Mouse (Mus musculus) intestine, embryonic 15.5 days (tissue): ENCODE data around the gene Gm37240. TPM values are rescaled to one million over a fixed set of nuclear protein-coding genes. Genes with fewer than 3 reads are reported as not detected.

Experiments
- ATAC-seq: fragments of 200-750 bp; cut with Nextera tagmentation; 2 replicates; pipeline ENCODE4 v1.8.0; 2017; ENCODE audit warnings: moderate TSS enrichment, moderate library complexity
- H3K27ac ChIP-seq: fragments of 300-500 bp; sonication (generic); 2 replicates; pipeline ENCODE4 v1.5.1; 2015; ENCODE audit warnings: mild to moderate bottlenecking, inconsistent platforms
- H3K27me3 ChIP-seq: fragments of 300-500 bp; sonication (generic); replicated peaks from 2 replicates; pipeline ENCODE4 v1.6.1; 2015; ENCODE audit warnings: inconsistent platforms
- H3K36me3 ChIP-seq: fragments of 300-500 bp; sonication (generic); 2 replicates; pipeline ENCODE4 v1.6.1; 2015; ENCODE audit warnings: inconsistent platforms
- H3K4me1 ChIP-seq: fragments of 300-500 bp; sonication (generic); replicated peaks from 2 replicates; pipeline ENCODE4 v1.6.1; 2015; ENCODE audit warnings: inconsistent platforms
- H3K4me2 ChIP-seq: fragments of 300-500 bp; sonication (generic); replicated peaks from 2 replicates; pipeline ENCODE4 v1.6.1; 2015; ENCODE audit warnings: mild to moderate bottlenecking, inconsistent platforms
- H3K4me3 ChIP-seq: fragments of 300-500 bp; sonication (generic); replicated peaks from 2 replicates; pipeline ENCODE4 v1.5.1; 2015; ENCODE audit warnings: inconsistent platforms
- H3K9ac ChIP-seq: fragments of 300-500 bp; sonication (generic); 2 replicates; pipeline ENCODE4 v1.6.1; 2015; ENCODE audit warnings: inconsistent platforms
- H3K9me3 ChIP-seq: fragments of 300-500 bp; sonication (generic); 2 replicates; pipeline ENCODE4 v1.6.1; 2016; ENCODE audit warnings: inconsistent platforms
- WGBS: fragments of 180-500 bp; shearing (Covaris S2); methylation state at CpG from one replicate; pipeline ENCODE4 v1.1.7; 2015; 5-methylcytosine and 5-hydroxymethylcytosine counted together
- polyA plus RNA-seq: library from polyadenylated mRNA; unstranded; fragments of >200 nt; fragmentation: Nextera tagmentation; extraction: Ambion mirVana; gene quantifications from 2 replicates; pipeline ENCODE4 v1.2.1, GENCODE M21; 2015

The Gm37240 gene
- polyA plus RNA-seq, 1 experiment from 2014 or later, result 6.5 TPM

- Histone ChIP-seq H3K27me3 (no peaks in the 10 kb centered on the region), H3K4me3 (no peak overlapping the region), H3K27ac (no peak overlapping the region), H3K9me3 (no peaks in the 10 kb centered on the region), H3K9ac (no peak overlapping the region), H3K36me3 (no peaks in the 10 kb centered on the region), H3K4me1 (no peaks in the 10 kb centered on the region), H3K4me2 (no peak overlapping the region)
- WGBS, result 74% methylated on average over 10 of the region's 10 CpGs
- no peak for ATAC-seq
Observed at GRCm38 (mm10) chr3:85661926-85662813, 225.1 kb downstream of the Gm37240 start.

- Histone ChIP-seq H3K36me3 (no peaks in the 10 kb centered on the region), H3K4me1 (no peaks in the 10 kb centered on the region), H3K9me3 (no peaks in the 10 kb centered on the region), H3K27me3 (no peaks in the 10 kb centered on the region), H3K4me2 (no peak overlapping the region), H3K4me3 (no peak overlapping the region), H3K9ac (no peak overlapping the region), H3K27ac (no peak overlapping the region)
- no peak for ATAC-seq
- WGBS, result 83% methylated on average over 7 of the region's 7 CpGs
Observed at GRCm38 (mm10) chr3:85659681-85660080, 227.6 kb downstream of the Gm37240 start.

- ATAC-seq, result no peak
- H3K4me2 ChIP-seq, result no peak overlapping the region
- no peaks in the 10 kb centered on the region for H3K27me3 ChIP-seq
- no peaks in the 10 kb centered on the region for H3K9me3 ChIP-seq
- H3K36me3 ChIP-seq, result no peaks in the 10 kb centered on the region
- 92% methylated on average over 3 of the region's 3 CpGs for WGBS
- no peak overlapping the region for H3K4me3 ChIP-seq
- H3K27ac ChIP-seq, result no peak overlapping the region
- no peak overlapping the region for H3K9ac ChIP-seq
- no peaks in the 10 kb centered on the region for H3K4me1 ChIP-seq
Observed at GRCm38 (mm10) chr3:85655538-85655937, 231.8 kb downstream of the Gm37240 start.

GRCm38 (mm10) chr3:85652727-85653665 is 234.3 kb downstream of the Gm37240 start:
- no peak for ATAC-seq
- H3K9me3 ChIP-seq, result no peaks in the 10 kb centered on the region
- WGBS, result 70% methylated on average over 4 of the region's 4 CpGs
- H3K4me1 ChIP-seq, result no peaks in the 10 kb centered on the region
- no peaks in the 10 kb centered on the region for H3K36me3 ChIP-seq
- no peaks in the 10 kb centered on the region for H3K27me3 ChIP-seq
- H3K27ac ChIP-seq, result no peak overlapping the region
- H3K4me2 ChIP-seq, result no peak overlapping the region
- no peak overlapping the region for H3K9ac ChIP-seq
- no peak overlapping the region for H3K4me3 ChIP-seq

- WGBS, result 93% methylated on average over 4 of the region's 4 CpGs
- no peak for ATAC-seq
- Histone ChIP-seq H3K9ac (no peak overlapping the region), H3K4me3 (no peak overlapping the region), H3K4me1 (no peaks in the 10 kb centered on the region), H3K36me3 (no peaks in the 10 kb centered on the region), H3K4me2 (no peak overlapping the region), H3K9me3 (no peaks in the 10 kb centered on the region), H3K27ac (no peak overlapping the region), H3K27me3 (no peaks in the 10 kb centered on the region)
Observed at GRCm38 (mm10) chr3:85649176-85649575, 238.1 kb downstream of the Gm37240 start.

GRCm38 (mm10) chr3:85645517-85646004 is 241.8 kb downstream of the Gm37240 start:
- Histone ChIP-seq H3K36me3 (no peaks in the 10 kb centered on the region), H3K4me2 (no peak overlapping the region), H3K9ac (no peak overlapping the region), H3K27ac (no peak overlapping the region), H3K9me3 (no peaks in the 10 kb centered on the region), H3K27me3 (no peaks in the 10 kb centered on the region), H3K4me3 (no peak overlapping the region), H3K4me1 (no peaks in the 10 kb centered on the region)
- WGBS, result 56% methylated on average over 7 of the region's 7 CpGs
- ATAC-seq, result no peak

- Histone ChIP-seq H3K4me3 (no peak overlapping the region), H3K27me3 (no peaks in the 10 kb centered on the region), H3K27ac (no peak overlapping the region), H3K36me3 (no peaks in the 10 kb centered on the region), H3K9ac (no peak overlapping the region), H3K4me2 (no peak overlapping the region), H3K4me1 (no peaks in the 10 kb centered on the region), H3K9me3 (no peaks in the 10 kb centered on the region)
- no peak for ATAC-seq
- WGBS, result 90% methylated on average over 3 of the region's 3 CpGs
Observed at GRCm38 (mm10) chr3:85644814-85645213, 242.5 kb downstream of the Gm37240 start.

GRCm38 (mm10) chr3:85641751-85642150 is 245.6 kb downstream of the Gm37240 start:
- Histone ChIP-seq H3K27ac (no peak overlapping the region), H3K4me1 (no peaks in the 10 kb centered on the region), H3K4me2 (no peak overlapping the region), H3K9me3 (no peaks in the 10 kb centered on the region), H3K36me3 (no peaks in the 10 kb centered on the region), H3K9ac (no peak overlapping the region), H3K4me3 (no peak overlapping the region), H3K27me3 (no peaks in the 10 kb centered on the region)
- 75% methylated on average over 3 of the region's 3 CpGs for WGBS
- ATAC-seq, result no peak

GRCm38 (mm10) chr3:85636716-85637447 is 250.4 kb downstream of the Gm37240 start:
- Histone ChIP-seq H3K4me3 (no peak overlapping the region), H3K4me1 (no peaks in the 10 kb centered on the region; the same call in 1 of the 2 replicates), H3K4me2 (no peak overlapping the region), H3K36me3 (no peaks in the 10 kb centered on the region), H3K9me3 (no peaks in the 10 kb centered on the region), H3K9ac (no peak overlapping the region), H3K27ac (peak overlapping the region; percentile 22; the same call in 1 of the 2 replicates), H3K27me3 (no peaks in the 10 kb centered on the region)
- ATAC-seq, result no peak
- WGBS, result 83% methylated on average over 5 of the region's 5 CpGs

GRCm38 (mm10) chr3:85635591-85635990 is 251.7 kb downstream of the Gm37240 start:
- no peaks in the 10 kb centered on the region for H3K36me3 ChIP-seq
- H3K4me2 ChIP-seq, result no peak overlapping the region
- no peaks in the 10 kb centered on the region for H3K9me3 ChIP-seq
- WGBS, result 73% methylated on average over 2 of the region's 2 CpGs
- no peaks in the 10 kb centered on the region for H3K27me3 ChIP-seq
- H3K9ac ChIP-seq, result no peak overlapping the region
- ATAC-seq, result no peak
- H3K4me3 ChIP-seq, result no peak overlapping the region
- no peaks in the 10 kb centered on the region; the same call in 1 of the 2 replicates for H3K4me1 ChIP-seq
- H3K27ac ChIP-seq, result no peak overlapping the region

- no peaks in the 10 kb centered on the region for H3K9me3 ChIP-seq
- H3K36me3 ChIP-seq, result no peaks in the 10 kb centered on the region
- H3K4me2 ChIP-seq, result no peak overlapping the region
- no peak overlapping the region for H3K27ac ChIP-seq
- ATAC-seq, result no peak
- H3K4me1 ChIP-seq, result no peaks in the 10 kb centered on the region; the same call in 1 of the 2 replicates
- H3K4me3 ChIP-seq, result no peak overlapping the region
- 60% methylated on average over 2 of the region's 2 CpGs for WGBS
- H3K27me3 ChIP-seq, result no peaks in the 10 kb centered on the region
- H3K9ac ChIP-seq, result no peak overlapping the region
Observed at GRCm38 (mm10) chr3:85635126-85635419, 252.2 kb downstream of the Gm37240 start.
